Mouse (Mus musculus): ENCODE measurements around the gene Zbtb46.

Zbtb46 gene

GRCm38 (mm10) chr2:181463008-181463738 lies 3.9 kb upstream of the Zbtb46 start:
- DNase-seq, result peak; percentile 52

- no peak for DNase-seq
Observed at GRCm38 (mm10) chr2:181462604-181463003, 3.4 kb upstream of the Zbtb46 start.

- DNase-seq, result no peak
Observed at GRCm38 (mm10) chr2:181461536-181462100, 2.4 kb upstream of the Zbtb46 start.

- DNase-seq, result peak; percentile 56
Observed at GRCm38 (mm10) chr2:181459673-181460621, 721 bp upstream of the Zbtb46 start.

- DNase-seq, result peak; percentile 23
Observed at GRCm38 (mm10) chr2:181458411-181459152, 644 bp downstream of the Zbtb46 start.

GRCm38 (mm10) chr2:181457831-181458230 lies 1.4 kb downstream of the Zbtb46 start:
- no peak for DNase-seq

- DNase-seq, result no peak
Observed at GRCm38 (mm10) chr2:181455899-181456298, 3.3 kb downstream of the Zbtb46 start.

GRCm38 (mm10) chr2:181453274-181453673 lies 6.0 kb downstream of the Zbtb46 start:
- no peak for DNase-seq

GRCm38 (mm10) chr2:181452181-181452580 lies 7.0 kb downstream of the Zbtb46 start:
- DNase-seq, result no peak

- DNase-seq, result no peak
Observed at GRCm38 (mm10) chr2:181443016-181443415, 16.2 kb downstream of the Zbtb46 start.

GRCm38 (mm10) chr2:181438176-181438575 lies 21.1 kb downstream of the Zbtb46 start:
- no peak for DNase-seq

GRCm38 (mm10) chr2:181436246-181436645 lies 23.0 kb downstream of the Zbtb46 start:
- DNase-seq, result no peak

- no peak for DNase-seq
Observed at GRCm38 (mm10) chr2:181423834-181424233, 35.4 kb downstream of the Zbtb46 start.

GRCm38 (mm10) chr2:181420903-181421638 lies 38.2 kb downstream of the Zbtb46 start:
- DNase-seq, result no peak

- DNase-seq, result peak; percentile 23
Observed at GRCm38 (mm10) chr2:181420426-181420825, 38.8 kb downstream of the Zbtb46 start.

GRCm38 (mm10) chr2:181419359-181419758 lies 39.9 kb downstream of the Zbtb46 start:
- no peak for DNase-seq

- DNase-seq, result no peak
Observed at GRCm38 (mm10) chr2:181415945-181416344, 43.3 kb downstream of the Zbtb46 start.

- DNase-seq, result no peak
Observed at GRCm38 (mm10) chr2:181413141-181413540, 46.1 kb downstream of the Zbtb46 start.

- DNase-seq, result peak; percentile 67
Observed at GRCm38 (mm10) chr2:181410760-181411473, 48.3 kb downstream of the Zbtb46 start.

GRCm38 (mm10) chr2:181409643-181410042 lies 49.6 kb downstream of the Zbtb46 start:
- no peak for DNase-seq

- no peak for DNase-seq
Observed at GRCm38 (mm10) chr2:181403722-181404121, 55.5 kb downstream of the Zbtb46 start.
